Mouse (Mus musculus): ENCODE results near the gene Tmem130.
A peak's percentile ranks its signal among the peaks of the same experiment; 100 is the strongest.

Tmem130 gene

GRCm38 (mm10) chr5:144761161-144761868 is at the start of gene Tmem130:
Gene Tmem130 (minus strand): TSS chr5:144761818.
- peak; percentile 86 to 92 for DNase-seq

- DNase-seq = no peak
Observed at GRCm38 (mm10) chr5:144806931-144807330, 45.3 kb upstream of the Tmem130 start.

- no peak for DNase-seq
Observed at GRCm38 (mm10) chr5:144804181-144804580, 42.6 kb upstream of the Tmem130 start.

DNA sequence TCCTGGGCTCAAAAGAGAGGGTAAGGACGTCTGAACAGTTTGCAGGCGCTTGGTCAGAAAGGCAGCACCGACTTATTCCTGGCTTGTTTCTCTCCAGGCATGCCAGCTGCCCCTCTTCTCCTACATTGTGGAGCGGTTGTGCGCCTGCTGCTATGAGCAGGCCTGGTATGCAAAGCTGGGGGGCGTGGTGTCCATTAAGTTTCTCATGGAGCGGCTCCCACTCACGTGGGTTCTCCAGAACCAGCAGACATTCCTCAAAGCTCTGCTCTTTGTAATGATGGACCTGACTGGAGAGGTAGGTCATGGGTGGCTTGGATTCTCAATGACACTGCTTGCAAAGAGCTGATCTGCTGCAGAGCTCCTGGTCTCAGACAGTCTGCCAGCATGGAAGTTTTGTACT is 41.4 kb upstream of the Tmem130 start:
- DNase-seq = no peak

GRCm38 (mm10) chr5:144797116-144797515 is 35.5 kb upstream of the Tmem130 start:
- DNase-seq = no peak

DNA sequence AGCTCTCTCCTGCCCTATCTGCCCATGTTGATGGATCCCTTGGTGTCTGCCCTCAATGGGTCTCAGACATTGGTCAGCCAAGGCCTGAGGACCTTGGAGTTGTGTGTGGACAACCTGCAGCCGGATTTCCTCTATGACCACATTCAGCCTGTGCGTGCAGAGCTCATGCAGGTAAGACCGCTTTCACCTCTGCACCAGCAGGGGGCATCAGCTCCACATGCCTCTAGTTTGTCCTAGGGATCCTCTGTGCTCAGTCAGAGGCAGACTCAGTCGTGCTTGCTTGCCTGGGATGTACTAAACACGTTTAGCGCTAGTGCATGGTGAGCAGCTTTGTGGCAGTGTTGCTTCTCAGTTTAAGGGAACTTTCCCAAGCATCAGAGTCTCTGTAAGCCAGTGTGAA is 33.1 kb upstream of the Tmem130 start:
- DNase-seq = peak; percentile 35 to 40

DNA sequence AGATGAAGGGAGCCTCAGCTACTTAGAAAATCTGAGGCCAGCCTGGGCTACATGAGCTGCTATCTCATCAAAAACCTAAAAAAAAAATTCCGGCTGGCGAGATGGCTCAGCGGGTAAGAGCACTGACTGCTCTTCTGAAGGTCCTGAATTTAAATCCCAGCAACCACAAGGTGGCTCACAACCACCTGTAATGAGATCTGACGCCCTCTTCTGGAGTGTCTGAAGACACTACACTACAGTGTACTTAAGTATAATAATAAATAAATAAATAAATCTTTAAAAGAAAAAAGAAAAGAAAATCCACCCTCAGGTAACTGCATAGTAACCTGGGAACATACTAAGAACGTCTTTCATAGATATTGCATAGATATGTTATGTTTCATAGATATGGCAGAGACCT is 31.8 kb upstream of the Tmem130 start:
- DNase-seq = no peak

DNA sequence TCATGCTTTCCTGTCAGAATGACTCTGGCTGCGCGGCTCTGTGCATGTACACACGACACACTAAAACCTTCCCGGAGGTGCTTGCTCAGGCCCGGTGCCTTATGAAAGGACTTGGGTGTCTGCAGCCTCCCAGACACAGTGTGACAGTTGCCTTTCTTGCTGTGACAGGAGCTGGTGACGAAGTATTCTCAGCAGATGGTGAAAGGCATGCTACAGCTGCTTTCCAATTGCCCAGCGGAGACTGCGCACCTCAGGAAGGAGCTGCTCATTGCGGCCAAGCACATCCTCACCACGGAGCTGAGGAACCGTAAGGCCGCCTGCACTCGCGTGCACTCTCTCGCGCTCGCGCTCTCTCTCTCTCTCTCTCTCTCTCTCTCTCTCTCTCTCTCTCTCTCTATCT is 24.8 kb upstream of the Tmem130 start:
- DNase-seq = no peak

DNA sequence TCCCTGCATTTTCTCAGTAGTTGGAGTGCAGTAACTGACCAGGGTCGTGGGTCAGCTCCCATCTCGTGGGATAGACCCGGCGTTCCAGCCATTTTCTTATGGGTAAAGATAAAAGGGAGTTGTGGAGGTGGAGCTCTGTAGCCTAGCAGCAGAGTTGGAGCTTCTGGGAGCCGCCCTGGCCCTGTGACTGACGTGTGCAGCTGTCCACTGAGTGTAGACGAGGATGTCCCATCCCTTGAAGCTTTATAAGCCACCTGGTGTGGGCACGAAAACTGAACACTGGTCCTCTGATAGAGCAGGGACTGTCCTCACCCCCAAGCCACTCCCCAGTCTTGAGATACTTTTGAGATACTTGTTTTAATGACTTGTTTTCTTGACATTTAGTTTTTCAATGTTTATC is 19.0 kb upstream of the Tmem130 start:
- DNase-seq = no peak

DNA sequence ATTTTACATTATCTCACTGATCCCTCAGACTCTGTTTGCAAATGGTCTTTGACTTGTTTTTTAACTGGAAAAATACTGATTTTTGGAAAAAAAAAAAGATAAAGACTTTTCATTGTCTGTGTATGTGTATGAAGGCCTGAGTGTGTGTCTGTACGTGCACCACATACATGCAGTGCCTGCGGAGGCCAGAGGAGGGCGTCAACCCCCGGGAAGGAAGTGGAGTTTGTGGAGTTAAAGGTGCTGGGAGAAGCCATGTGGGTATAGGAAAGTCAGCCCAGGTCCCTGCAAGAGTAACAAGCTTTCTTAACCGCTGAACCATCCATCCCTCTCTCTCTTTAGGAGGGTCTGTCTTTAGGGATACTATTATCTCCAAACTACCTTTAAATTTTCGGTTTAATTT is 11.6 kb upstream of the Tmem130 start:
- DNase-seq = no peak

GRCm38 (mm10) chr5:144769067-144769482 is 7.5 kb upstream of the Tmem130 start:
- no peak for DNase-seq

GRCm38 (mm10) chr5:144767911-144768841 is 6.6 kb upstream of the Tmem130 start:
- peak; percentile 93 to 95 for DNase-seq

- peak in 1 of 2 experiments; percentile 23 for DNase-seq
Observed at GRCm38 (mm10) chr5:144767106-144767798, 5.6 kb upstream of the Tmem130 start, which contains the start of gene Trrap. Gene Trrap (plus strand): TSS chr5:144767732.

DNA sequence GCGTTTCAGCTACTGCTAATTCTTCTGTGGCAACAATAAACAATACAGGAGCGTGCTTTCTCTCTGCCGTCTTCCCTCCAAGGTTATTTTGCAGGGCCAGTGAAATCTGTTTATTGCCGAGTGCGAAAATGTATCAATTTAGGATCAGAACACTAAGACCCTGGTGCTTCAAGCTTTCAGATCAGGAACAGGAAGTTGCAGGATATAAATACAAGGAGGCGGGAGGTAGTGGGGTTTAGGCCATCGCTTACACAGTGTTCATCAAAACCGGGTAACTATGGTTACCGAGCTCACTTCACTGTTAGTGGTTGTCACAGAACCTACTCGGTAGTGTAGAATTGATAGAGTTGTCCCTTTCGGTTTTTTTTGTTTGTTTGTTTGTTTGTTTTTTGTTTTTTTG is 5.0 kb upstream of the Tmem130 start:
- DNase-seq = no peak

DNA sequence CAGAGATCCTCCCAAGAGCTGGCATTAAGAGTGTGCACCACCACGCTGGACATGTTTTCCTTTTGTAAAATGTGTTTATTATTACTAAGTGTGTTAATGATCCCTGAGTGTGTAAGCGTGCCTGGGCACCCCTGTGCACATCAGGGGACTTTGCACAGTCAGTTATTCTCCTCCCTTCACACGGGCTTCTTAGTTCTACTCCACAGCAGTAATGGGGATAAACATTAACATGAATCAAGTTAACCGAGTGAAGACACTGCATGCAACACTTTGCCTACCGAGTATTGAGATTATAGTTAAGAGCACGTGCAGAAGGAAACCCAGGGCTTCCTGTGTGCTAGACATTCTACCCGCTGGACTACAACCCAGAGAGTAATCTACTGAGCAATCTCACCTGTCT is 4.4 kb upstream of the Tmem130 start:
- DNase-seq = no peak

GRCm38 (mm10) chr5:144758422-144758821 is 3.2 kb downstream of the Tmem130 start:
- DNase-seq = no peak

DNA sequence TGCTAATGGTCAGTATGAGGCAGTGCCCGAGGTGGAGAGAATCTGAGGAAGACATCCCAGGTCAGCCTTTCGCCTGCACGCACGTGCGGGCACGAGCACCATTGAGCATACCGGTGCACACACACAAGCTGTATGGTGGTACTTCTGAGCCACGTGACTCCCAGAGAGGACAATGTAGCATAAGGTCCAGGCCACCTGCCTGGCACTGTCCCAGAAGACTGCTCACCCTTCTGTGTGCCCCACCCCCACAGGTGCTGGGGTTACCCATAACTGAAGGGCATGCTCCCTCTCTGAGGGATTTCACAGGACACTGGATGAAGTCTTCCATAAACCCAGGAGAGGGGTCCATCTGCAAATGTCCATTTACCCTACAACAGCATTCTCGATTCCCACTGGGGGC is 4.2 kb downstream of the Tmem130 start:
- peak in 1 of 2 experiments; percentile 26 for DNase-seq

DNA sequence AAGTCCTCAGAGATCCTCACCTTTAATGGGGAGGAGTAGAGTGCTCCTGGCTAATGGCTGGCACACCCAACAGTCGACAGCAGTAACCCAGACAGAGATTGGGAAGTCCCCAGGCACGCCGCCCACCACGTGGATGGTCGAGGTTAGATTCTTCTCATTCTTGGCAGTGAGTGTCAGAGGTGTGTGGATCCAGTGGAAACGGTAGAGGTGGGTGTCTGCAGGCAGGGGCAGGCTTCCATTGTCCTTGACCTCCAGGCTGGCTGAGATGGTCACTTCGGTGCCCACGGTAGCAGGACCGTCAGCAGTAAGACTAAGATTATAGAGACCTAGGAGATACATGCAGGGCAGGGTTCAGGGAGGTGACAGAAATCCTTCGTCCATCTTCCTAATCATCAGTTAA is 6.4 kb downstream of the Tmem130 start:
- no peak for DNase-seq

DNA sequence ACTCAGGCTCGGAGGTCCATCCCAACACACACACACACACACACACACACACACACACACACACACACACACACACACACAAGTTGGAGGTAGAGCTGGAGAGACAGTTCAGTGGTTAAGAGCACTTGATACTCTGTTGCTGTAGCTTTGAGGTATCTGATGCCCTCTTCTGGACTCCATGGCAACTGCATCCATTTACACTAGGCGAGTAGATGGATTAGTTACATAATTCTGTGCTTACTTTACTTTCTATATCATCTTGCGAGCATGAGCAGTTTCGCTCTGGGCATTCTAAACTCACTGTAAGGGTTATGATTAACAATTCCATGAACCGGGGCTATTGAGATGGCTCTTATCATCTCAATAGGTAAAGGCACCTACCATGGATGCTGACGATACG is 8.6 kb downstream of the Tmem130 start:
- peak; percentile 62 to 73 for DNase-seq

- no peak for DNase-seq
Observed at GRCm38 (mm10) chr5:144752432-144752831, 9.2 kb downstream of the Tmem130 start.

DNA sequence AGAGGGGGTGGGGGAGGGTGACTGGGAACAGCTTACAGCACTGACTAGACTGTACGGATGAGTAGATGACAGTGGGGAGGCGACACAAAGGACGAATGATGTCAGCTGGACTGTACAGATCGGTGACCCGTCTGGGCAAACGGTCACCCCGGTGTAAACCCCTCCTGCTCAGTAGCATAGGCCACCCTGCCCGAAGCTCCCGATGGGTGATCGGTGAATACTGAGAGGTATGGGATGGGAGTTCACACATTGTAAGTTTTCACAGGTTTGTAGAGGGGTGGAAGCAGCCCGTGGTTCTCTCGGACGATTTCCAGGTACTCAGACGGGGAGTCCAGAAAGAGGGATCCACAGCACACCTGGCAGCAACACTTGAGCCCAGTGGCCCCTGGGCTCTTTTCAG is 24.5 kb downstream of the Tmem130 start:
- no peak for DNase-seq

DNA sequence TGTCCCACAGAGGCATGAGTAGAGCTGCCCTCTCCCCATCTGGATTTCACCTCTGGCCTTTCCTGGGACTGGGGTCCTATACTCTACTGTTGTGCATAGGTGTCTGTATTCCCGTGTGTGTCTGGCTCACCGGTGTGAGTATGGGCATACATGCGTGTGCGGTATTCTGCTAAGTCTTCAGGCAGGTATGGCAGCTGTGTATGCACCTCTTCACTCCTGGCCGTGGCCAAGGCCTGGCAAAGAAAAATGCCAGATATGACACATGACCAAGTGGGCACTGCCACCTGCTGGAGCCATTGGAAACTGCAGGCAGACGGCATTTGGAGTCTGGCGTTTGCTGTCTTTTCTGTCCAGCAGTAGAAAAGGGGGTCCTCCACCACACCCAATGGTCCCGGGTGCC is 26.7 kb downstream of the Tmem130 start:
- peak; percentile 76 to 83 for DNase-seq

DNA sequence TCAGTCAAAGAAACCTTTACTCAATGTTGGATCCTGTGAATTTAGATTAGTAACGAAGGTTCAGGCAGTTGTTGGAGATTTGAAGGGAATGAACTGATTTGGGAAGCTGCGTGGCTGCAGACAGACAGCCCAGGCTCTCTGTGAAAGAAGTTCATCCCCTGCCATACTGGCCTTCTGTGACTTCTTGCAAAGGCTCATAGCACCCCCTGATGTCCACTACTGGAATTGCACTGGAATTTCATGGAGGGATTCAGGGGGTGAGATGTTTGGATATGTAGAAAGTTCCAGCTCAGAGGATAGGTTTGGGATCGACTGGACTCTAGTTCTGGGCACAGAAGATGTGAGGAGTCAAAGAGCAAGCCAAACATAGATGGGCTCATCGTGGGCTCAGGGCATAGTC is 27.7 kb downstream of the Tmem130 start:
- peak; percentile 69 to 76 for DNase-seq

Data from cerebellum, postnatal 36 days (tissue).